10 mouse cellular contexts compared by ENCODE assay signal in genomic region chr2:140067516-140067915, GRCm38 (mm10). TPM values are rescaled to one million over a fixed set of nuclear protein-coding genes. Genes with fewer than 3 reads are reported as not detected.
DNase-seq lines count a peak whose midpoint lies in the region; ATAC-seq and TF ChIP-seq lines count a peak whose summit lies in the region.
"Had no signal": no experiment of that assay in that cellular context is flagged by ENCODE, and none has a peak within 500 bp of the region (broad histone marks: within the 10 kb centered on the region; RNA-seq: fewer than 3 reads in every experiment).

No protein-coding gene starts in this region.

- no peaks in the 10 kb centered on the region for H3K27me3 ChIP-seq in heart, embryonic 12.5 days (replicated peaks)
- no peaks in the 10 kb centered on the region for H3K27me3 ChIP-seq in embryonic facial prominence, embryonic 14.5 days (replicated peaks; ENCODE audit: control insufficient read depth, insufficient read depth, low read length)
- no peaks in the 10 kb centered on the region for H3K27me3 ChIP-seq in kidney, adult 2 months (replicated peaks; ENCODE audit: control insufficient read depth, insufficient read depth, low read length)
- no peaks in the 10 kb centered on the region for H3K27me3 ChIP-seq in midbrain, embryonic 12.5 days

- intact Hi-C loops in heart, postnatal 36 days (cut with DNase I) = loop anchor here (5.0 kb wide), 1 partner anchor 105 kb away; the partner anchor contains the start of genes Esf1 and Ndufaf5
- intact Hi-C loops in gastrocnemius, postnatal 14 days (cut with DNase I; ENCODE audit: low total_unique reads) = no loop called here

- H3K4me3 ChIP-seq in heart, embryonic 12.5 days = peak overlapping the region; percentile 78
- H3K4me3 ChIP-seq in embryonic facial prominence, embryonic 14.5 days (ENCODE audit: low read depth, low read length) = peak overlapping the region; percentile 89; the same call in 1 of the 2 replicates
- no peak overlapping the region for H3K4me3 ChIP-seq in kidney, adult 2 months (ENCODE audit: insufficient read depth, low read depth, low read length)
- H3K4me3 ChIP-seq in midbrain, embryonic 12.5 days = peak overlapping the region; percentile 91; the same call in 1 of the 2 replicates

- H3K27ac ChIP-seq in heart, embryonic 12.5 days (ENCODE audit: poor library complexity, severe bottlenecking) = no peak overlapping the region
- no peak overlapping the region for H3K27ac ChIP-seq in embryonic facial prominence, embryonic 14.5 days (replicated peaks; ENCODE audit: low read depth, low read length)
- no peak overlapping the region for H3K27ac ChIP-seq in kidney, adult 2 months (ENCODE audit: insufficient read depth, low read depth, low read length)
- H3K27ac ChIP-seq in midbrain, embryonic 12.5 days (replicated peaks) = no peak overlapping the region
- H3K27ac ChIP-seq: macrophage had no signal

- H3K36me3 ChIP-seq in heart, embryonic 12.5 days = no peaks in the 10 kb centered on the region
- H3K36me3 ChIP-seq in embryonic facial prominence, embryonic 14.5 days (ENCODE audit: control insufficient read depth, insufficient read depth, low read length) = no peaks in the 10 kb centered on the region
- no peaks in the 10 kb centered on the region for H3K36me3 ChIP-seq in kidney, adult 2 months (ENCODE audit: control insufficient read depth, insufficient read depth, low read length)
- no peaks in the 10 kb centered on the region for H3K36me3 ChIP-seq in midbrain, embryonic 12.5 days

- DNase-seq in heart, postnatal 36 days = no peak
- DNase-seq in embryonic facial prominence, embryonic 14.5 days (ENCODE audit: low spot score) = no peak
- peak; percentile 53 for DNase-seq in kidney, adult 2 months
- no peak for DNase-seq in gastrocnemius, postnatal 14 days
- no peak for DNase-seq in right cerebral cortex, postnatal 36 days (ENCODE audit: low spot score in 2 of 2)
- DNase-seq: thymus, postnatal 36 days had no signal

- no peak for TF ChIP-seq POLR2A in kidney, adult 2 months (IDR thresholded peaks at IDR 0.05; ENCODE audit: low read depth, low read length)

- 42% methylated on average over 4 of the region's 4 CpGs for WGBS in heart, embryonic 12.5 days
- 62% methylated on average over 4 of the region's 4 CpGs for WGBS in embryonic facial prominence, embryonic 14.5 days
- WGBS in kidney, adult 2 months = 32% methylated on average over 4 of the region's 4 CpGs
- WGBS in midbrain, embryonic 12.5 days = 54% methylated on average over 4 of the region's 4 CpGs

- peak overlapping the region; percentile 79 for H3K4me2 ChIP-seq in heart, embryonic 12.5 days
- peak overlapping the region; percentile 89 for H3K4me2 ChIP-seq in embryonic facial prominence, embryonic 14.5 days (ENCODE audit: low read depth, low read length)
- peak overlapping the region; percentile 77 for H3K4me2 ChIP-seq in midbrain, embryonic 12.5 days (replicated peaks)

- H3K9ac ChIP-seq in heart, embryonic 12.5 days = no peak overlapping the region
- no peak overlapping the region for H3K9ac ChIP-seq in embryonic facial prominence, embryonic 14.5 days (ENCODE audit: low read depth, low read length)
- H3K9ac ChIP-seq in midbrain, embryonic 12.5 days (replicated peaks) = no peak overlapping the region

- no peak for ATAC-seq in heart, embryonic 12.5 days (ENCODE audit: insufficient number of reproducible peaks, low FRiP score)
- ATAC-seq in embryonic facial prominence, embryonic 14.5 days (ENCODE audit: low read depth) = no peak
- no peak for ATAC-seq in midbrain, embryonic 12.5 days (ENCODE audit: low FRiP score, low read depth)
- ATAC-seq in cerebellum, adult (ENCODE audit: insufficient number of reproducible peaks, low FRiP score, low TSS enrichment) = no peak

- TF ChIP-seq CTCF in kidney, adult 2 months (conservative IDR thresholded peaks at IDR 0.05; ENCODE audit: insufficient read depth, insufficient read length, low read depth, low read length) = no peak

- H3K9me3 ChIP-seq in heart, embryonic 12.5 days (replicated peaks) = no peaks in the 10 kb centered on the region
- 0 out of 2 replicates have a peak, but pooled peaks cover 3% of the 10 kb centered on the region for H3K9me3 ChIP-seq in embryonic facial prominence, embryonic 14.5 days (ENCODE audit: control insufficient read depth, low read length)
- H3K9me3 ChIP-seq in midbrain, embryonic 12.5 days = no peaks in the 10 kb centered on the region

- H3K4me1 ChIP-seq in heart, embryonic 12.5 days (replicated peaks) = 0 out of 2 replicates have a peak, but pooled peaks cover 3% of the 10 kb centered on the region
- H3K4me1 ChIP-seq in embryonic facial prominence, embryonic 14.5 days (ENCODE audit: control insufficient read depth, insufficient read depth, low read length) = peaks cover 4% of the 10 kb centered on the region
- 0 out of 2 replicates have a peak, but pooled peaks cover 3% of the 10 kb centered on the region for H3K4me1 ChIP-seq in kidney, adult 2 months (ENCODE audit: control insufficient read depth, insufficient read depth, low read length)
- H3K4me1 ChIP-seq in midbrain, embryonic 12.5 days = peaks cover 7% of the 10 kb centered on the region; the same call in 1 of the 2 replicates

RNA-seq across cellular contexts. Expression of gene Tasp1, which starts 0.9 kb away (rescaled TPM):
- polyA plus RNA-seq in heart, embryonic 12.5 days (2016; fragmentation: Nextera tagmentation; extraction: Ambion mirVana) = 13.4 and 14.7 TPM in 2 replicates
- total RNA-seq in heart, postnatal 36 days (2021) = 1 to 10 TPM; 6.5 to 7.0 TPM
- 19.9 and 24.4 TPM in 2 replicates for polyA plus RNA-seq in embryonic facial prominence, embryonic 14.5 days (2014; fragmentation: Nextera tagmentation; extraction: Ambion mirVana)
- polyA plus RNA-seq in kidney, adult 2 months (2012; rRNA removed) = 4.2 and 5.0 TPM in 2 replicates
- polyA plus RNA-seq in midbrain, embryonic 12.5 days (2016; fragmentation: Nextera tagmentation; extraction: Ambion mirVana) = 16.4 and 16.7 TPM in 2 replicates
- 1 to 10 TPM; 4.5 to 4.7 TPM for total RNA-seq in gastrocnemius, postnatal 14 days (2021)
